Mouse (Mus musculus): Measurements from ENCODE around the gene Gm20716. TPM values are rescaled to one million over a fixed set of nuclear protein-coding genes. Genes with fewer than 3 reads are reported as not detected.

Gene Gm20716
- polyA plus RNA-seq, 1 experiment from 2014 or later: 11.8 TPM

DNA sequence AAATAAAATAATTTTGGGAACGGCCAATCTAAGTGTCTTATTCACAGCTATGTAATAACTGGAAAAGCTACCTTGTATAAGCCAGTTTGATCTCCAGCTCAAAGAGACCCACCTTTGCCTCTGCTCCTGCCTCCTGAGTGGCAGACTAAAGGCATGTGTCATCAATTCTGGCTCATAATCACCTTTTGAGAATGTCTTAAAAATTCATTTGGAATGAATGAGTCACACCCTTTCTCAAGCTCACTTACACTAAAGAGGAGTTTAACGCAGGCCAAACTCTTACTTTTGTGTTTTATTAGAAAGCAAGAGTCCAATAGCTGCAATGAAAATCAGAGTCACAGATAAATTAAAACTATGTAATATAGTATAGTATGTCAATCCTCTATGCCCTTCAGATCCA, 38.3 kb downstream of the Gm20716 start:
- 89% methylated on average over 2 of the region's 2 CpGs for WGBS
- Histone ChIP-seq H3K4me3 (ENCODE audit: low read length) (no peak overlapping the region), H3K4me2 (ENCODE audit: low read depth, low read length) (no peak overlapping the region), H3K9ac (ENCODE audit: low read length) (no peak overlapping the region), H3K4me1 (ENCODE audit: control insufficient read depth, insufficient read depth, low read length) (peaks cover 66% of the 10 kb centered on the region), H3K27ac (ENCODE audit: low read length) (no peak overlapping the region), H3K36me3 (ENCODE audit: control insufficient read depth, insufficient read depth) (peaks cover 8% of the 10 kb centered on the region), H3K27me3 (ENCODE audit: control insufficient read depth, insufficient read depth, low read length) (no peaks in the 10 kb centered on the region), H3K9me3 (replicated peaks; ENCODE audit: control insufficient read depth, low read length) (no peaks in the 10 kb centered on the region)
- no peak for ATAC-seq (replicated peaks; ENCODE audit: extremely low read depth, insufficient read depth, low FRiP score)

DNA sequence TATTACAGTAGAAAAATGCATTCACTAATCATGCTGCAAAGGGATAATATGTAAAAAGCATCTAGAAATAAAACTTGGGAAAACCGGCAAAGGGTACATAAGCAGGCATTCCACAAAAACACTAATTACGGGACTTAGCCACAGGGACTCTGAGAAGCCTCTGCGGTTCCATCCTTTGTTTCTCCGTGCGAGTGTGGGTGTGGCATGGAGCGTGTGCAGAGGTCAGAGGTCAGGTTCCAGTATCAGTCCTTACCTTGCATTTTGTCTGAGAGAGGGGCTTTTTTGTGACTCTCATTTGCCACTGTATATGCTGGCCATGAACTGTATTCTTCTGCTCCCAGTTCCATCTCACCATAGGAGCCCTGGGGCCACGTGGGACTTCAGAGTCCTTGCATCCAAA, 54.2 kb downstream of the Gm20716 start:
- Histone ChIP-seq H3K4me3 (ENCODE audit: low read length) (no peak overlapping the region), H3K27ac (ENCODE audit: low read length) (no peak overlapping the region), H3K9me3 (replicated peaks; ENCODE audit: control insufficient read depth, low read length) (no peaks in the 10 kb centered on the region), H3K4me2 (ENCODE audit: low read depth, low read length) (no peak overlapping the region), H3K36me3 (ENCODE audit: control insufficient read depth, insufficient read depth) (peaks cover 15% of the 10 kb centered on the region; the same call in 1 of the 2 replicates), H3K9ac (ENCODE audit: low read length) (no peak overlapping the region), H3K4me1 (ENCODE audit: control insufficient read depth, insufficient read depth, low read length) (no peaks in the 10 kb centered on the region), H3K27me3 (ENCODE audit: control insufficient read depth, insufficient read depth, low read length) (no peaks in the 10 kb centered on the region)
- 67% methylated on average over 7 of the region's 7 CpGs for WGBS
- no peak for ATAC-seq (replicated peaks; ENCODE audit: extremely low read depth, insufficient read depth, low FRiP score)

- ATAC-seq (replicated peaks; ENCODE audit: extremely low read depth, insufficient read depth, low FRiP score): peak; percentile 88
- H3K4me2 ChIP-seq (ENCODE audit: low read depth, low read length): peak overlapping the region; percentile 58
- H3K36me3 ChIP-seq (ENCODE audit: control insufficient read depth, insufficient read depth): 0 out of 2 replicates have a peak, but pooled peaks cover 4% of the 10 kb centered on the region
- no peaks in the 10 kb centered on the region for H3K9me3 ChIP-seq (replicated peaks; ENCODE audit: control insufficient read depth, low read length)
- H3K27me3 ChIP-seq (ENCODE audit: control insufficient read depth, insufficient read depth, low read length): no peaks in the 10 kb centered on the region
- peak overlapping the region; percentile 41 for H3K4me3 ChIP-seq (ENCODE audit: low read length)
- WGBS: 8% methylated on average over 13 of the region's 13 CpGs
- H3K4me1 ChIP-seq (ENCODE audit: control insufficient read depth, insufficient read depth, low read length): peaks cover 14% of the 10 kb centered on the region
- peak overlapping the region; percentile 79 for H3K27ac ChIP-seq (ENCODE audit: low read length)
- peak overlapping the region; percentile 68 for H3K9ac ChIP-seq (ENCODE audit: low read length)
Observed at GRCm38 (mm10) chr2:168170167-168170685, 59.9 kb downstream of the Gm20716 start.

DNA sequence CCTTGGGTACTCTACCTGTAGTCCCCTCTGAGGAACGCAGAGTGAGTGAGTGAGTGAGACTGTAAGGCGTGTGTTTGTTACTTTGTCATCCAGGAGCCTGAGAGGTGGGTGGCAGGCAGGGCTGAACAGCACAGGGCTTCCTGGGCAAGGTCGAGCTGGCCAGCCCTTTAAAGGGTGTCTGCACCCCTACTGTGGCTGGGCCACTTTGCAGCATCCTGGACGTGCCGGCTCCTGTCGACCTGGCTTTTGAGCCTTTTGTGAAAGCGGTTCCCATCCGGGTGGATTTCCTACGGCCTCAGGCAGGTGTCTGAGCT, 60.4 kb downstream of the Gm20716 start:
- Histone ChIP-seq H3K9ac (ENCODE audit: low read length) (peak overlapping the region; percentile 68), H3K27ac (ENCODE audit: low read length) (peak overlapping the region; percentile 79), H3K27me3 (ENCODE audit: control insufficient read depth, insufficient read depth, low read length) (no peaks in the 10 kb centered on the region), H3K4me1 (ENCODE audit: control insufficient read depth, insufficient read depth, low read length) (peaks cover 14% of the 10 kb centered on the region), H3K4me2 (ENCODE audit: low read depth, low read length) (peak overlapping the region; percentile 58), H3K9me3 (replicated peaks; ENCODE audit: control insufficient read depth, low read length) (no peaks in the 10 kb centered on the region), H3K36me3 (ENCODE audit: control insufficient read depth, insufficient read depth) (0 out of 2 replicates have a peak, but pooled peaks cover under 1% of the 10 kb centered on the region), H3K4me3 (ENCODE audit: low read length) (peak overlapping the region; percentile 41)
- ATAC-seq (replicated peaks; ENCODE audit: extremely low read depth, insufficient read depth, low FRiP score): peak; percentile 37; the same call in 1 of the 2 replicates
- 7% methylated on average over 9 of the region's 9 CpGs for WGBS

- peak overlapping the region; percentile 58 for H3K4me2 ChIP-seq (ENCODE audit: low read depth, low read length)
- H3K36me3 ChIP-seq (ENCODE audit: control insufficient read depth, insufficient read depth): no peaks in the 10 kb centered on the region
- peak overlapping the region; percentile 68 for H3K9ac ChIP-seq (ENCODE audit: low read length)
- peak overlapping the region; percentile 79 for H3K27ac ChIP-seq (ENCODE audit: low read length)
- H3K4me3 ChIP-seq (ENCODE audit: low read length): peak overlapping the region; percentile 41
- H3K27me3 ChIP-seq (ENCODE audit: control insufficient read depth, insufficient read depth, low read length): no peaks in the 10 kb centered on the region
- H3K4me1 ChIP-seq (ENCODE audit: control insufficient read depth, insufficient read depth, low read length): peaks cover 14% of the 10 kb centered on the region
- WGBS: 50% methylated on average over 9 of the region's 9 CpGs
- peak; percentile 21; the same call in 1 of the 2 replicates for ATAC-seq (replicated peaks; ENCODE audit: extremely low read depth, insufficient read depth, low FRiP score)
- H3K9me3 ChIP-seq (replicated peaks; ENCODE audit: control insufficient read depth, low read length): no peaks in the 10 kb centered on the region
Observed at GRCm38 (mm10) chr2:168168892-168169799, 61.0 kb downstream of the Gm20716 start.

DNA sequence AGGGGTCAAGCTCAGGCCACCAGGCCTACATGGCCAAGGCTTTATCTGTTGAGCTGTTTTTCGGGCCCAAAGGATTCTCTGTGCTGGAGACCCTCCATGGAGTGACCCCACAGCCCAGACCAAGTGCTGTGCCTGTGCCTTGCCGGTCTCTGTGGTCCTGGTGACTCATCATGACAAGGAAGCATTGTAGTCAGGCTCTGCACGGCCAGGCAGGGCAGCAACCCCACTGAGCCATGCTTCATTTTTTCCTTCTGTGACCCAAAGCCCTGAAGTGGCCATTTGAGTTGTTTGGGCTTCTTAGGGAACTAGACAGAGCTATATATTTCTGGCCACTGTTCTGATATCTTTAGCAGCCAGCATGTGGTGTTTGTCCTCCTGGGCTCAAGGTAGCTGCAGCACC, 62.4 kb downstream of the Gm20716 start:
- H3K9ac ChIP-seq (ENCODE audit: low read length): no peak overlapping the region
- no peak overlapping the region for H3K4me2 ChIP-seq (ENCODE audit: low read depth, low read length)
- peaks cover 14% of the 10 kb centered on the region for H3K4me1 ChIP-seq (ENCODE audit: control insufficient read depth, insufficient read depth, low read length)
- ATAC-seq (replicated peaks; ENCODE audit: extremely low read depth, insufficient read depth, low FRiP score): no peak
- no peaks in the 10 kb centered on the region for H3K27me3 ChIP-seq (ENCODE audit: control insufficient read depth, insufficient read depth, low read length)
- 43% methylated on average over 3 of the region's 3 CpGs for WGBS
- no peaks in the 10 kb centered on the region for H3K9me3 ChIP-seq (replicated peaks; ENCODE audit: control insufficient read depth, low read length)
- no peak overlapping the region for H3K4me3 ChIP-seq (ENCODE audit: low read length)
- H3K27ac ChIP-seq (ENCODE audit: low read length): no peak overlapping the region
- no peaks in the 10 kb centered on the region for H3K36me3 ChIP-seq (ENCODE audit: control insufficient read depth, insufficient read depth)

GRCm38 (mm10) chr2:168166750-168167460, 63.3 kb downstream of the Gm20716 start:
- no peak for ATAC-seq (replicated peaks; ENCODE audit: extremely low read depth, insufficient read depth, low FRiP score)
- H3K9ac ChIP-seq (ENCODE audit: low read length): no peak overlapping the region
- H3K4me1 ChIP-seq (ENCODE audit: control insufficient read depth, insufficient read depth, low read length): peaks cover 14% of the 10 kb centered on the region
- H3K36me3 ChIP-seq (ENCODE audit: control insufficient read depth, insufficient read depth): no peaks in the 10 kb centered on the region
- no peak overlapping the region for H3K27ac ChIP-seq (ENCODE audit: low read length)
- H3K4me3 ChIP-seq (ENCODE audit: low read length): no peak overlapping the region
- H3K27me3 ChIP-seq (ENCODE audit: control insufficient read depth, insufficient read depth, low read length): no peaks in the 10 kb centered on the region
- H3K4me2 ChIP-seq (ENCODE audit: low read depth, low read length): peak overlapping the region; percentile 10; the same call in 1 of the 2 replicates
- no peaks in the 10 kb centered on the region for H3K9me3 ChIP-seq (replicated peaks; ENCODE audit: control insufficient read depth, low read length)
- WGBS: 52% methylated on average over 21 of the region's 21 CpGs

- Histone ChIP-seq H3K4me1 (ENCODE audit: control insufficient read depth, insufficient read depth, low read length) (peaks cover 14% of the 10 kb centered on the region), H3K27ac (ENCODE audit: low read length) (peak overlapping the region; percentile 76)
- ATAC-seq (replicated peaks; ENCODE audit: extremely low read depth, insufficient read depth, low FRiP score): peak; percentile 17; the same call in 1 of the 2 replicates
Observed at GRCm38 (mm10) chr2:168161978-168162377, 68.2 kb downstream of the Gm20716 start.

More at GRCm38 (mm10) chr2:168161978-168162377, 68.2 kb downstream of the Gm20716 start:
- Histone ChIP-seq H3K27me3 (ENCODE audit: control insufficient read depth, insufficient read depth, low read length) (no peaks in the 10 kb centered on the region), H3K36me3 (ENCODE audit: control insufficient read depth, insufficient read depth) (no peaks in the 10 kb centered on the region), H3K4me2 (ENCODE audit: low read depth, low read length) (peak overlapping the region; percentile 72), H3K9me3 (replicated peaks; ENCODE audit: control insufficient read depth, low read length) (no peaks in the 10 kb centered on the region), H3K4me3 (ENCODE audit: low read length) (peak overlapping the region; percentile 52), H3K9ac (ENCODE audit: low read length) (peak overlapping the region; percentile 69)
- WGBS: 9% methylated on average over 14 of the region's 14 CpGs

All from heart, embryonic 16.5 days (tissue).